In genomic region chr13:93771031-93771587, GRCm38 (mm10) we compare ENCODE assay signal across 8 mouse cellular contexts. TPM values are rescaled to one million over a fixed set of nuclear protein-coding genes. Genes with fewer than 3 reads are reported as not detected.
DNase-seq lines count a peak whose midpoint lies in the region; ATAC-seq and TF ChIP-seq lines count a peak whose summit lies in the region.

No protein-coding gene starts in this region.

- no peak for TF ChIP-seq POLR2A in cerebellum, adult 2 months (IDR thresholded peaks at IDR 0.05; ENCODE audit: borderline replicate concordance, insufficient read depth, low read length)
- TF ChIP-seq POLR2A in testis, adult 2 months (IDR thresholded peaks at IDR 0.05; ENCODE audit: control insufficient read depth, low read depth, low read length): no peak

- H3K9me3 ChIP-seq in hindbrain, embryonic 12.5 days (replicated peaks): no peaks in the 10 kb centered on the region

- ATAC-seq in hindbrain, embryonic 12.5 days (ENCODE audit: low FRiP score): peak; percentile 66

- H3K27ac ChIP-seq in cerebellum, adult 2 months (ENCODE audit: insufficient read depth, low read length): peak overlapping the region; percentile 88
- no peak overlapping the region for H3K27ac ChIP-seq in testis, adult 2 months (ENCODE audit: control insufficient read depth, insufficient read depth, low read depth, low read length)
- H3K27ac ChIP-seq in hindbrain, embryonic 12.5 days: peak overlapping the region; percentile 90

- TF ChIP-seq CTCF in cerebellum, adult 2 months (IDR thresholded peaks at IDR 0.05; ENCODE audit: borderline replicate concordance, insufficient read depth, low read depth, low read length): no peak
- no peak for TF ChIP-seq CTCF in testis, adult 2 months (IDR thresholded peaks at IDR 0.05; ENCODE audit: control insufficient read depth, insufficient read depth, insufficient replicate concordance, low read depth, low read length)

- DNase-seq in cerebellum, adult 2 months: no peak
- no peak for DNase-seq in cerebellum, postnatal 4 days (ENCODE audit: low spot score in 2 of 2)
- DNase-seq in testis, postnatal 14 days (ENCODE audit: low spot score): no peak
- peak; percentile 30 for DNase-seq in mesoderm, embryonic 11.5 days (ENCODE audit: low read depth, low spot score)
- no peak for DNase-seq in adrenal gland, postnatal 36 days
- no peak for DNase-seq in right cerebral cortex, postnatal 14 days

- no peaks in the 10 kb centered on the region for H3K4me1 ChIP-seq in cerebellum, adult 2 months (ENCODE audit: control insufficient read depth, insufficient read depth, low read length)
- peaks cover 14% of the 10 kb centered on the region for H3K4me1 ChIP-seq in testis, adult 2 months (ENCODE audit: control insufficient read depth, insufficient read depth, low read length)
- H3K4me1 ChIP-seq in hindbrain, embryonic 12.5 days: peaks cover 10% of the 10 kb centered on the region; the same call in 1 of the 2 replicates

- no peaks in the 10 kb centered on the region for H3K36me3 ChIP-seq in testis, adult 2 months (ENCODE audit: control insufficient read depth, insufficient read depth, low read length)
- no peaks in the 10 kb centered on the region for H3K36me3 ChIP-seq in hindbrain, embryonic 12.5 days

- H3K27me3 ChIP-seq in cerebellum, adult 2 months (ENCODE audit: control insufficient read depth, insufficient read depth, low read length): no peaks in the 10 kb centered on the region
- H3K27me3 ChIP-seq in testis, adult 2 months (ENCODE audit: control insufficient read depth, insufficient read depth, low read length): no peaks in the 10 kb centered on the region
- peaks cover 3% of the 10 kb centered on the region; the same call in 1 of the 2 replicates for H3K27me3 ChIP-seq in hindbrain, embryonic 12.5 days

- H3K4me2 ChIP-seq in hindbrain, embryonic 12.5 days (replicated peaks): peak overlapping the region; percentile 91

- WGBS in cerebellum, adult 2 months: 34% methylated on average over 9 of the region's 9 CpGs
- WGBS in hindbrain, embryonic 12.5 days: 35% methylated on average over 9 of the region's 9 CpGs

- H3K9ac ChIP-seq in hindbrain, embryonic 12.5 days: peak overlapping the region; percentile 88

- H3K4me3 ChIP-seq in cerebellum, adult 2 months (replicated peaks; ENCODE audit: insufficient read depth, low read depth, low read length): peak overlapping the region; percentile 77
- H3K4me3 ChIP-seq in testis, adult 2 months (ENCODE audit: control insufficient read depth, low read depth, low read length): peak overlapping the region; percentile 85
- peak overlapping the region; percentile 64 for H3K4me3 ChIP-seq in hindbrain, embryonic 12.5 days

RNA-seq across cellular contexts. Expression of gene Arsb, which starts 0.3 kb away (rescaled TPM):
- polyA plus RNA-seq in cerebellum, adult 2 months (2012; rRNA removed): 49.7 and 53.6 TPM in 2 replicates
- 5.8 and 6.9 TPM in 2 replicates for polyA plus RNA-seq in testis, adult 2 months (2012; rRNA removed)
- polyA plus RNA-seq in hindbrain, embryonic 12.5 days (2016; fragmentation: Nextera tagmentation; extraction: Ambion mirVana): 8.8 and 9.5 TPM in 2 replicates
- total RNA-seq in adrenal gland, postnatal 36 days (2021): 10 to 100 TPM; 36.9 to 43.3 TPM
